Mouse (Mus musculus) cerebellum, adult 8-10 months (tissue): Measurements from ENCODE around the gene Slc19a2.
"Not testable (repeated sequence)": the region's sequence is repeated elsewhere in the genome, so short reads cannot be mapped to it uniquely, and the experiment has no call there.

ENCODE experiments used
- DNase-seq: peaks from one replicate; pipeline ENCODE4 v3.0.0; 2022

Slc19a2 gene

DNA sequence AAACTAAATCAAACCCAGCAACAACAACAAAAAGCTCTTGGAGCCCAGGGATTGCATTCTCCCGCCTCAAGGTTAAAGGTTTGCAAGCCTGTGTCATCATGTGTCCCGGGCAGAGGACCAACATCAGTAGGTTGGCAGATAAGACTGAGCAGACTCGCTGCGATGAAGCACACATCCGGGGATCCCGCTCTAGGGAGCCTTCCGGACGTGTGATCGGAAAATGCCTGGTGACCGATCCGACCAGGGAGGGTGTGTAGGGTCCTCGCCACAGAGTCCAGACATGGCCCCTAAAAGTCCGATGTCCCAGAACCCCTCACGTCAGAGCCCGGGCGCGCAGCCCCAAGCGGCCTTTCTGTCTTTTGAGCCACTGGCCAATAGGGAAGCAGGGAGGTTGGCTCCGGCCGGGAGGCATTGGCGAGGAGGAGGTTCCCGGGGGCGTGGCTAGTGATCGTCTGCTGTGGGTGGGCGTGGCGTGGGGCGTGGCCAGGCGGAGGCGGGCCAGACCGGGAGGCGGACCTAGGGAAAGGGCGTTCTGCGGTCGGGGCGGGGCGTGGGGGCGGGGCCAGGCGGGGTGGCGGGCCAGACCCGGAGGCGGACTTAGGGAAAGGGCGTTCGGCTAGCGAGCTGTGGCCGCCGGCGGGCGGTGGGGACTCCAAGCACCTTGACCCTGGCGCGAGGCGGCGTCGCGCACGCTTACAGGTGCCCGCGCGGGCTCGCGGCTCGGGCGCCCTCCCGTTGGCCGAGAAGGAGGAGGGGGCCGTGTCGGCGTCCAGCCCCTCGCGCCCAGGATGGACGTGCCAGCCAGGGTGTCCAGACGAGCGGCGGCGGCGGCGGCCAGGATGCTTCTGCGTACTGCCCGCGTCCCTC, at the start of gene Slc19a2:
TSS of gene Slc19a2 (plus strand) at position 582 of the 867 bp plus-strand sequence.
- DNase-seq = peak; percentile 99

DNA sequence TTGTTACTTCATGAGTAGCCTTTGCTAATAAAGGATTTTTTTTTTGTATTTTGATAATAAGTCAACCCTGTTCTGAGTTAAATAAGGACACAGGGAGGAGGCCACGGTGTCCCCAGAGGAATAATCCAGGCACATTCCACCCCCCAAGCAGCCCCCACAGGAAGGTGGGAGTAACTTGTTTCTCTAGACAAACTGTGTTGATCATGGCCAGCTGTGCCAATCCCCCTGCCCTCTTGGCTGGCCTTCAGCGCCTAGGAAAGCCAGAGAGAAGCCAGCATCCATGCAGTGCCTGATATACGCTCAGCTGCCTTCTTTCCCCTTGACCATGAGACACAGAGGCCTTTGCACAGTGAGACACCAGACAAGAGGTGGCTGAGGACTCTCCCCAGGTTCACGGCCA, 49.3 kb upstream of the Slc19a2 start:
- DNase-seq = no peak

DNA sequence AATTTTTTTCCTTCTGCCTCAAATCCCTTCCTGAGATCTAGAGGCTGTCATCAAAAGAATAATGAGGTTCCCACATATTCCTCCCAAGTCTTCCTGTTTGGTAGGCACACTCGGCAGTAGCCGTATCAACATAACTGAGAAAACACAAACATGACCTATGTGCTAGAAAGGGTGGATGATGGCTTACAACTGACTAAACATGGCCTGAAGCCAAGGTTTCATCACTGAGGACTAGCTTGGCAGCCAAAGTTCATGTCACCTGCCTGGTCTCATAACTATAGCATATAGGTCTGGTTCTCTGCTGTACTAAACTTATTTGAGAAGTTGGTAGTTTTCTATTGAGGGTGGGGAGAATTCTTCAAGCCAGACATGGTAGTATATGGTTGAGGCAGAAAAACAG, 40.4 kb upstream of the Slc19a2 start:
- no peak for DNase-seq

DNA sequence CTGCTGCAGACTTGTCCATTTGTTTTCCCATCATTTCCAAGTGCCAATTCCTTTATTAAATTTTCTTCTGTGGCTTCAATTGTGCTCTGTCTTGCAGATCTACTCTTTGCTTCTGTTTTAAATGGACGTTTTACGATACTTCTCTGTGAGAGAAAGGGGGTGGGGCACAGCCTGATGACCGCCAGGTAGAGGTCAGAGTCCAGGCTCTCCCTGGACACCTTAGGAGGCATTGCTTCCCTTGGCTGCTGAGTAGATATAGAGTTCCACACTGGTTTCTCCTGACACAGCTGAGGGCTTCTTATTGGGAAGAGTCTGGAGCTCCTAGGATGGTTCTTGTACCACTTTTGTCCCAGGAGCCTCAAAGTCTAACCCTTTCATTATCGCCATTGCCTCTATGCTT, 37.9 kb upstream of the Slc19a2 start:
- no peak for DNase-seq

DNA sequence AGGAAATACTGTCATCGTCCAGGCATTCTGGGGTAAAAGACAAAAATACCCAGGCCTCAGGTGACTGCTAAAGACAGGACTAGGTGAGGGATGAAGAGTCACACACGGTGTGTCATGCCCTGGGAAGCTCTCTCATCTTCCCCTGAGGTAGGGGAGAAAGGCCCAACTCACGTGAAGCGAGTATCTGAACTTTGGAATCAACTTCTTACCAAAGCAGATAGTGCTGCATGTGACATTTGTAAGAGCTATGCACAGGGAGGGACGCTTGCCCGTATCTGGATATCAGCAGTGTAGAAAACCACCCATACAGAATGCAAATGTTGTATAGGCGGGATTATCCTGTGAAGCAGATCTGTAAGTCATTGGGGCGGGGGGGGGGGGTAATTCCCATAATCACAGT, 36.2 kb upstream of the Slc19a2 start:
- no peak for DNase-seq

DNA sequence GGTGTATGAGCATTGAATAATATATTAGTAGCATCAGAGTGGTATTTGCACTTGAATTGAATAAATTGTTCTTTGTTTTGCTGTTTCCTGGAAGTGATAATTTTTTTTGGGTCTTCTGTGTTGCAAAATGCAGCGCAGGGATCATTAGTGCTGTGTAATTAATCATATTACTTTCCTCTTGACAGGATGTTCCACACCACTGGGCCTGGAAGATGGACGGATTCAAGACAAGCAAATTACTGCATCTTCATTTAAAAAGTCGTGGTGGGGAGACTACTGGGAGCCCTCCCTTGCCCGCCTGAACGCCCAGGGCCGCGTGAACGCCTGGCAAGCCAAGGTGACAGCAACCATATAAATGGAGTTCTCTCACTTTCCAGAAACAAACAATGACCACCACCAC, 34.7 kb upstream of the Slc19a2 start:
- no peak for DNase-seq

DNA sequence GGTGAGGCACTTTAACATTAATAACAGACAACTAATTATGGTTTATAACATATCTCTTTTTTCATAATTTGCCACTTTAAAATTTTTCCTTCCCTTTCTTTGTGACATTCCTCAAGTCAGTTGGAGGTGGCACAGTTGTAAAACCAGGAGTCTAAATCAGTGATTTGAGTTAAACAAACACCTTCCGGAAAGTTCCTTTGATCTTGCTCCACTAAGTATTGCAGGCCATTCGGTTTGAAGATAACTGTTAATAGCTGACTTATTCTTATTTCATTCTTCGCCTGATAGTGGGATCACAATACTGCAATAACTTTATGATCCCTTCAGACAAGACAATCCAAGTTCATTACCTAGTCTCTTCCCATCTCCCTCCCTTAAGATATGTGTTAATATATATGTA, 33.7 kb upstream of the Slc19a2 start:
- DNase-seq = no peak

DNA sequence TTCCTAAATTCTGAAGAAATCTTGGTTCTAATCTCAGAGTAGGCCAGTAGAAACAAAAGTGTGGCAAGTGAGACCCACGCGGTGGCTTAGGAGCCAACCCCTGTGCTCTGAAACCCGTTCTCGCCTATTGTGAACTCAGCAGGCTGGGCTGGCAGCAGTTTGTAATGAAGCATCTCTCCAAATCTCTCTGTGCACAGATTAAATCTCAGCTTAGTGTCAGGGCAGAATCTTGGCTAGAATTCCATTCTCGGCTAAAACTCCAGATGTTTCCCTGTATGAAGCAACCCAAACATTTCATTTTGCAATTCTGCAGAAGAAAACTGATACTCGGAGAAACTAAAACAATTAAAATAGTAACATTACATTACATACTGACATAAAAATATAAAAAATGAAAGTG, 33.3 kb upstream of the Slc19a2 start:
- no peak for DNase-seq

DNA sequence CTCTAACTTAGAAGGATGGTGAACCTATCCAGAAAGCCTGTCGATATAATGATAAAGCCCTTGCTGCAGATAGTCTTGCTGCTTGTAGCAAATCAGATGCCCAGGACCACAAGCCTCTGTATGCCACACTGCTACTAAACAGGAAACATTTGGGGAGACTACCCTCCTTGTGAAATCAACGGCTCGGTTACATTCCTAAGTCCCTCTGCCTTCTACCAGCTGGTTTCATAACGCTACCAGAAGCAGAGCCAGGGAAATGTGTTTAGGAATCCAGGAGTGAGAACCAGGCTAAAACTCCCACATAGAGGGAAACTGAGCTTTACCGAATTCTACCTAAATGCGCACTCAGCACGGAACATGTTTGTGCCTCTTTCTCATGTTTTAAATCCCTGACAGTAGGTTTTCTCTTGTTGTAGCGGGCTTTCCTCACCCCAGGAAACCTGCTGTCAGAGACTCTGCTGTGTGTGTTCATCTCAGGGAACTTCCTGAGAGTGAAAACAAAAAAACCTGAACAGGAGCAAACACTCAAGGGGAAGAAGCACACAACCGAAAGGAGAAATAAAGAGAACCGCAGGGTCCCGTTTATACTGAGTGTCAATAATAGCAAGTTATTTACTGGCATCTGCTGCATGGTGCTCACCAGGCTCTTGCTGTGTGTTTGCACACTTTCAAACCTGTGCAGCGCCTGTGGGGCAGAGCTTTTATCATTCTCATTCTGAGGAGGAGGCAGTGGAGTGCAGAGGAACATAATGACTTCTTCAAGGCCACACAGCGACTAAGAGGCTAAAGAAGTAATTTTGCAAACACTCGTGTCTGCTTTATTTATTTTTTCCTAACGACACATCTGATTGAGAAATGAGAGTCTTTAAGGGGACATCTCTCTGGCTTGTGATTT, 30.8 kb upstream of the Slc19a2 start:
- DNase-seq = peak; percentile 14

DNA sequence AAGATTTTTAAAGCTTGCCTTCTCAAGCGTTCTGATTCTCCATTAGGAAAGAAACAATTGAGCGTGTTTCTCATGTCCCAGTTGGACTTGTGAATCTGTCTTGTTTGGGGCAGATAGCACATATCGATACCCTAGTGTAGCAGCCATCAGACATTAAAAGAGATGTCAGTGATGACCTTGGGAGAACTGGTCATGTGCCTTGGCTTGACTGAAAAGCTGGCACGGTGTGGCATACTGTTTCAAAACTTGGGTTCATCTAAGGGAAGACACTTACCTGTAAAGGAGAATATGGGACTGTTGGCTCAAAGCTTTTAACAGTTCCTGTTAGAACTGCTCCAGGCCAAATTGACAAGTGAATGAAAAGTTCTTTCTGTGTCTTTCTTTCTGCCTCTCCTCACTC, 28.6 kb upstream of the Slc19a2 start:
- no peak for DNase-seq

DNA sequence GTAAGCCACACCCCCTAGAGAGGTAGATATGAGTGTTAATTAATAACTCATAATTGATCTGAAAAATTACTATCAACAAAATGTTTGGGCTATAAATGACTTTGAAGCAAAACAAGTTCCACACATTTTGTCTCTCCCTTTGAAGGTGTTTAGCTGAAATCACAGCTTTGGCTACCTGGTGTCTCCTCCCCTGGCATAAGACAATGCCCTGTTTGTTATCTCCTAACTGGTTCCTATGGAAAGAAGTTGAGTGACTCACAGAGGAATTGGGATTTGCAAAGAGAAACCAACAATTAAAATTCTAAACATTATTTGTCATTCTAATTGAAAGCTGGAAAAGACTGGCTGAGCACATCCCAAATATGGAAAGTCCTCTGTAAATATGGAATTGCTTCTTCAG, 25.8 kb upstream of the Slc19a2 start:
- DNase-seq = no peak

DNA sequence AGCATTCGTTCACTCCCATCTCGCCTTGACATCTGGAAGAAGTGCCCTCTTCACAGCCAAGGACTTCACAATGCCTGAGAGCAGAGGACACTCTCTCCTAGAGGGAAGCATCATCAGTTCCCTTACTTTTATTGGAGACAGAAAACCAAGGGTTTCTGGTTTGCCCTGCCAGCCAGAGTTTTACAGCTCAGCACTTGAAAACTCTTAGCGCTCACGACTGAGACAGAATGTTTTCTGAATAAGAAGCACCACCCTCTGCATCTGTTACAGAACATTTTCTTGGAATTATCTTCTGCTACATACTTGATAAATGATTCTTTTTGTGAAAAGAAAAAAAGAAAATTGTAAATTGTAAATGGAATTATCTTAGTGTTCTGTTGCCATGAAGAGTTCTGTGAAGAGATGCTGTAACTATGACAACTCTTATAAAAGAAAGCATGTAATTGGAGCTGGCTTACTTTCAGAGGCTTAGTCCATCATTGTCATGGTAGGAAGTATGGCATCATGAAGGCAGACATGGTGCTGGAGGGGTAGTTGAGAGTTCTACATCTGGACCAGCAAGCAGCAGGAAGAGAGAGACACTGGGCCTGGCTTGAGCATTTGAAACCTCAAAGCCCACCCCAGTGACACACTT, 16.8 kb upstream of the Slc19a2 start:
- DNase-seq = not testable (repeated sequence)

DNA sequence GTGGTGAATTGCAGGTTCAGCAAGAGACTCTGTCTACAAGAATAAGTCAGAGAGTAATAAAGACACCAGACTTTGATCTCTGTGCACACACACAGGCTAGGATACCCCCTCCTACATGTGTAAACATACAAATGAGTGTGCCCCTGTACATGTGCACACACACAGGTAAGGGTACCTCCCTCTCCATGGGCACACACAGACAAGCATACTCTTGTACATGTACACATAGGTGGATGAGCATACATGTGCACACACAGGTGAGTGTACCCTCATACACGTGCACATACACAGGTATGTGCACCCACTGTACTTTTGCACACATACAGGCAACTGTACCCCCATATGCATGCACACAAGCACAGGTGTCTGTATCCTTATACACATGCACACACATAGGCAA, 15.4 kb upstream of the Slc19a2 start:
- no peak for DNase-seq

DNA sequence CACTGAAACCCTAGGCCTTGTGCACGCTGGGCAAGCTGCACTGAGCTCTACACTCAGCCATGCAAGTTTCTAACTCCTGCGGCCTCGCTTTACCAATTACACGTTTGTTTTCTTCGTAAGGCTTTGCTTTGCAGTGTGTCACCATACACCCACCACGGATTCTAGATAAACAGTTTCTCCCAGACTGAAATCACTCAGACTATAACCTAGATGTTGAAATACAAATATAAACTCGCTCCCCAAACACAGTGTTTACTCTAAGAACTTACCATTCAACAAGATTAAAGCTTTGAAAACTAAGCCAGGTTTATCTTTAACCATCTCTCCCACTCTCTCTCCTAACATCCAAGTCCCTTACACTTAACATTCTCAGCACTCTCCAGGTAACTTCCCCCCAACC, 13.8 kb upstream of the Slc19a2 start:
- no peak for DNase-seq

DNA sequence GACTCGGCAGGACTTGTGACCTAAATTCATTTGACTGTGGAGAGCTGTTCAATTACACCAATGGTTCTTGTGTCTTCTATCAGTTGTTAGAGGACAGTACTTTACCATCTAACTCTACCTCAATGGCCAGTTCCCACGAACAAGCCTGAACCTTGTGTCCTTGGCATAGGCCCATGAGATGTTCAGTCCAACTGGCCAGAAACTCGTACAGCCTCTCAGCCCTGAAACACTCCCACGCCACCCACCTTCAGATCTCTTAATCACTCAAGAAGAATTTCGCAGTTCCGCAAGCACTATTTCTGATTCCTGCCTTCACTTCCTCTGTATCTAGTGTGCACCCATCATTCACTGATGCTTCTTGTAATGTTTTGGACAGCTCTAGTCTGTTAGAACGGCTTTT, 12.8 kb upstream of the Slc19a2 start:
- peak; percentile 29 for DNase-seq

DNA sequence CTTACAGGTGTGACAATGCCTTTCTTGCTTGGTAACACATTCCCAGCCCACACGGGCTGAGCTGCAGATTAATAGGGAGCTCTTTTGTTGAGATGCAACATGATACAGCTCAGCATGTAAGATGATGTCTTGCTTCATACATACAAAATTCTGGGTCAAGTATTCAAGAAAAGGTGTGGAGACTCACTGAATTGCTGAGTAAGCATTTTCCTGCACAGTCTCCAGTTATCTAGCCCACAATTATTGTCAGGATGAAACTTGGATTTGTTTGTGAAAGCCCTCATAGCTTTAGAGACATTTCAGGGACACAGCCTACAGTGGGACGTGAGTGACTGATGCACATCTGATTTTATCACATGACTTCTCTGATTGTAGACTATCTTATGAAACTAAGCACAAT, 7.4 kb upstream of the Slc19a2 start:
- DNase-seq = no peak

DNA sequence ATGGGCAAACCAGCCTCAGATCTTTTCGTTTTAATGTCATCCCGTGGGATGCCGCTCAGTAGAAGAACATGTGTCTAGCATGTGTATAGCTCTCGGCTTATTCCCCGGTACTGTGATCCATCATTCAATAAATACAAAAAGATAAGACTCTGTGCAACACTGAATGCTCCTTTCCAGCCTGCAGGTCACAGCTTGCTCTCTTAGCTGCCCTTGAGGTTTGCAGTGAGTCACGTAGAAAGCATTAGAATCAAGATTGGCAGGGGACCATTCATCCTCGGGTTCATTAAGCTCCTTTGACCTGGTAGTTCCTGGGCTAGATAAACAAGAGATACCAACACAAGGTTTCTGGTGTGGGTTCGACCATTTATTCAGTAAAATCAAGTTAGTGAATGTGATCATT, 6.0 kb upstream of the Slc19a2 start:
- no peak for DNase-seq

DNA sequence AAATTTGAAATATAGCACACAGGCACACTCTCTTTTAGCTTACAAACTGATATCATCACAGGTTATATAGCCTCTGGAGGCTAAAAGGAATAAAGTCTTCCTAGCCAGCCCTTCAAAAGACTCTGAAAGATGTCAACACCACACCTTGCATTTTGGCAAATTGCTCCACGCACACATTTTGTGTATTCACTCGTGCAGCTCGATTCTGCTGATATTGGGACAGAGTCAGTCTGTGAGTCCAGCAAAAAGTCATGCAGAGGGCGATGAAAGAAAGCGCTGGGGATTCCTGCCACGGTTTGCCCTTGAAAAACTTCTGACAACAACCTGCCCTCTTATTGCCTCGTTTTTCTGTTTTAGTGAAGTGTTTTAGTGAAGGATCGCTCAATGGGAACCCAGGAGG, 1.4 kb upstream of the Slc19a2 start:
- no peak for DNase-seq

DNA sequence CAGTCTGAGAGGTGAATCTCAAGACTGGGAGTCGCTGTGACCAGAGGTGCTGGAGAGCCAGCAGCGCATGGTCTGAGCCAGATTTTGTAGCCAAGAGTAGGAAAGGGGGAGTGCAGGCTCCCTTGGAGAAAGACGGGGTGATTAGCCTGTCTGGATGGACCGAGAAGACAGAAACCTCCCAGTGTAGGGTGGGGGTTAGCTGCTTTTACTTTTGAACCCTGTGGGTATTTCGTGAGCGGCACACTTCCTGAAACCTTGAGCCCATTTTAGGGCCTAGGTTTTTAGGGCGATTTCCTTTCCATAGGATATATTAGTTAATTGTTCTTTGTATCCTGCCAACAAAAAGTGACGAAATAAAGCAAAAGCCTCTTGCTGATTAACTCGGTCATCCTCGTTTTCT, 875 bp upstream of the Slc19a2 start:
- DNase-seq = peak; percentile 18

DNA sequence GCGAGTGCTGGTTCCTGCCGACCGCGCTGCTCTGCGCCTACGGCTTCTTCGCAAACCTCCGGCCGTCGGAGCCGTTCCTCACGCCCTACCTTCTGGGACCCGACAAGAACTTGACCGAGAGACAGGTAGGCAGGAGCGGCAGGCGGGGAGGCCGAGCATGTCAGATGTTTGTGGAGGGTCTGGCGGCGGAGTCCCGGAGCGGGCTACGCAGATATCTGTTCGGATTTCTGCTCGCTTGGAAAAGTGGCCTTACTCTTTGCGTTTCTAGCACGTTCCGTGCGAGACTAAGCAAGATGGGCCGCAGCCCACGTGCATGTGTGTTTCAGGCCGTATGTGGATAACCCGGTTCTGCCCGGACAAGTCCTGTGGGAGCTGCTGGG, 476 bp downstream of the Slc19a2 start:
- no peak for DNase-seq

DNA sequence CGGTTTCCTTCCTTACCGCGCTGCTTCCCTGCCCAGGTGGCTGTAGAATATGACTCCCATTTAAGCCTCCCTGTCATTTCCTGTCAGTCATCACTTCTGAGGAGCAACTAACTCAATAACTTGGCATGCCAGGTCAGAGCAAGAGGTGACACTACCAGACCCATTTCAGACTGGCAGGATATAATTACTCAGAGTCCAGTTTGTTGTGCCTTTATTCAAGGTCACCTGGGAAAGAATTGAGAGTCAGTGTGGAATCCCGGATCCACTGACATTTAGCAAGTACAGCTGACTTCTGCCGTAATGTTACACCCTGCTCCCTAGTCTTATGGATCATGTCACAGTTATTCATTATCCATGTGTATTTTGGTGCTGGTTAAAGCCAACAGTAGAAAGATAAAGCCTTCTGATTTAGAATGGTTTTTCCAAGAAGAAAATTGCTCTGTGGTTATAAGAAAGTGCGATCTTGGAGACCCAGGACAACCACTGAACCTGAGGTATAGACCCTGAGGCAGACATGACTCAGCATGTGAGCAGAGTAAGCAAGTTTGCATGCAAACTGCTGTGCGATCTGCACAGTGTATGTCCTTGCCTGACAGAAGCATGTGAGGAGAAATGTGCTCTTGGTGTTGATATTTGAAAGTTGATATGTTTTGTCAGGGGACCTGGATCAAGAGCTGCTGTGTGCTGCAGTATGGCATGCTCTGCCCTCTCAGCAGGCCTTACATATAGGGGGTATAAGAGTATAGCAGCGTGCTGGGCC, 1.7 kb downstream of the Slc19a2 start:
- peak; percentile 11 for DNase-seq

DNA sequence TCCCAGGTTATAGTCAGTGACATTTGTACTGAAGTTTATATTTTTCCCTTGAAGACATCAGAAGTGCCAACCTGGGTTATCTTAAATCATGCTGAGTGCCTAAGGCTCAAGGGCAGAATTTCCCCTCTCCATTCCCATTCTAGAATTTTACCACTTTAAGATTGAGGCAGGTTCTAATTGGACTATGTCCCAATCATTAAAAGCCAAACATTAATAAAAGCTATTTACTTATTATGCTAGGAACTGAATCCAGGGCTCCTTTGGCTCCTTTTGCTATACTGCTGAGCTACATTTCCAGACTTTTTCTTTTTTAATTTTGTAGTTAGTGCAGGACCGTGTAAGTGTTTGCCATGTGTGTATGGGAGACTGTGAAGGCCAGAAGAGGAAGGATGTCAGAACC, 2.6 kb downstream of the Slc19a2 start:
- no peak for DNase-seq

DNA sequence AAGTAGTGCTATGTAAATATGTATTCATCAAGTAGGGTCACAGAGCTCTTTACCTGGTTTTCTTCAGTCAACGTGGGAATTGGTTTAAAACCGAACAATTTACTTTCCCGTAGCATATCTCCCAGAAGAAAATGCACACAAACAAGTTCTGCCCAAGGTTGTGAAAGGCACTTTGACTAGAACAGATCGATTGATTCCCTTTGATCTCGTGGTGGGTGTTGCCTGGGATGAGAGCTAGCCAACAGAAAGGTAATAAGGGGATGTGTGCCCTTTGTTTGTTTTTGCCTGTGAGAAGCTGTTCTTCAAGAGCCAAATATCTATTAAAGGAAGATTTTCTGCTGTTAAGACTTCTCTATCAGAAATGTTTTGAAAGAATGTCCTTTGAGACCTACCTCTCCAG, 3.7 kb downstream of the Slc19a2 start:
- DNase-seq = no peak
